Mouse (Mus musculus) megakaryocyte, embryonic 14.5 days (primary cell): ENCODE data around the gene Hoxc6. TPM values are rescaled to one million over a fixed set of nuclear protein-coding genes. Genes with fewer than 3 reads are reported as not detected.

Experiments
- H3K27me3 ChIP-seq: replicated peaks from 2 replicates; pipeline ENCODE3; 2012; ENCODE audit warnings: inconsistent platforms
- H3K36me3 ChIP-seq: replicated peaks from 2 replicates; pipeline ENCODE3; 2012; ENCODE audit warnings: low read length, inconsistent platforms, mixed read lengths
- H3K4me1 ChIP-seq: 2 replicates; pipeline ENCODE4 v1.6.1; 2012; ENCODE audit warnings: inconsistent platforms
- H3K4me3 ChIP-seq: replicated peaks from 2 replicates; pipeline ENCODE3; 2012; ENCODE audit warnings: moderate library complexity, mild to moderate bottlenecking, inconsistent platforms
- H3K9me3 ChIP-seq: 2 replicates; pipeline ENCODE4 v1.6.1; 2012; ENCODE audit warnings: inconsistent platforms
- FLI1 ChIP-seq: IDR thresholded peaks from 2 replicates; pipeline ENCODE4 v1.6.1; 2012; ENCODE audit warnings: low read length, inconsistent platforms, mixed read lengths
- GATA1 ChIP-seq: IDR thresholded peaks from 3 replicates; pipeline ENCODE4 v1.6.1; 2012; ENCODE audit warnings: mixed read lengths, low read length, inconsistent platforms, borderline replicate concordance
- polyA plus RNA-seq: library from polyadenylated mRNA; stranded (reverse); fragments of >175 nt; gene quantifications from 2 replicates; pipeline ENCODE4 v1.2.3, GENCODE M21; 2012; ENCODE audit warnings: low replicate concordance; ENCODE audit not compliant: insufficient read depth

Gene Hoxc6
- polyA plus RNA-seq, 1 experiment: not detected

GRCm38 (mm10) chr15:102987124-102987833 is 10.8 kb upstream of the Hoxc6 start:
- H3K4me3 ChIP-seq: peak overlapping the region; percentile 42
- peaks cover 16% of the 10 kb centered on the region for H3K4me1 ChIP-seq
- H3K36me3 ChIP-seq: no peaks in the 10 kb centered on the region
- no peaks in the 10 kb centered on the region for H3K9me3 ChIP-seq
- peaks cover 96% of the 10 kb centered on the region for H3K27me3 ChIP-seq
- TF ChIP-seq GATA1 (no peak), FLI1 (no peak)

DNA sequence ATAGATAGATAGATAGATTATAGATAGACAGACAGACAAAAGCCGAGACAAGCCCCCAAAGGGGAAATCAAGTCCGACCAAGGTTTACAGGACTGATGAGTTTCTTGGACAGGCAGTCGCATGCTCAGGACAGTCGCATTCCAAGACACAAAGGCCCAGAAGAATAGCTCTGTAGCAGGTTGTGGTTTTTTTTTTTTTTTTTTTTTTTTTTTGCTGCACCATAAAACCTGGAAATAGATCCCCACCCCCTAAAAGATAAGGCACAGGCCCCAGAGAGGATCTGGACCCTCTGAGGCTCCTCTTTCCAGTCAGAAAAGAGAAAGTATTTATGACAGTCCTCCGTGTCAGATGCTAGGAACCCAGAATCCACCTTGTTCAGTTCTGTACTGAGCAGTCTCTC is 10.0 kb upstream of the Hoxc6 start:
- H3K27me3 ChIP-seq: peaks cover 97% of the 10 kb centered on the region
- no peaks in the 10 kb centered on the region for H3K36me3 ChIP-seq
- no peak overlapping the region for H3K4me3 ChIP-seq
- H3K4me1 ChIP-seq: peaks cover 17% of the 10 kb centered on the region
- TF ChIP-seq FLI1 (no peak), GATA1 (no peak)
- no peaks in the 10 kb centered on the region for H3K9me3 ChIP-seq

GRCm38 (mm10) chr15:102990461-102991397 is 7.3 kb upstream of the Hoxc6 start, which contains the start of gene Hoxc8:
Gene Hoxc8 (plus strand): TSS chr15:102990607.
- TF ChIP-seq FLI1 (no peak), GATA1 (no peak)
- Histone ChIP-seq H3K36me3 (no peaks in the 10 kb centered on the region), H3K9me3 (no peaks in the 10 kb centered on the region), H3K4me3 (no peak within 1 kb of the TSS), H3K4me1 (peaks cover 17% of the 10 kb centered on the region), H3K27me3 (peaks cover 97% of the 10 kb centered on the region)

- no peak overlapping the region for H3K4me3 ChIP-seq
- TF ChIP-seq GATA1: no peak
- no peak for TF ChIP-seq FLI1
- H3K4me1 ChIP-seq: peaks cover 17% of the 10 kb centered on the region
- no peaks in the 10 kb centered on the region for H3K36me3 ChIP-seq
- H3K9me3 ChIP-seq: no peaks in the 10 kb centered on the region
- peaks cover 97% of the 10 kb centered on the region for H3K27me3 ChIP-seq
Measured at GRCm38 (mm10) chr15:102991782-102992181, 6.3 kb upstream of the Hoxc6 start.

GRCm38 (mm10) chr15:102992206-102992605 is 5.9 kb upstream of the Hoxc6 start:
- TF ChIP-seq FLI1 (no peak), GATA1 (no peak)
- H3K4me1 ChIP-seq: peaks cover 15% of the 10 kb centered on the region
- no peak overlapping the region for H3K4me3 ChIP-seq
- no peaks in the 10 kb centered on the region for H3K9me3 ChIP-seq
- H3K36me3 ChIP-seq: no peaks in the 10 kb centered on the region
- H3K27me3 ChIP-seq: peaks cover 97% of the 10 kb centered on the region

DNA sequence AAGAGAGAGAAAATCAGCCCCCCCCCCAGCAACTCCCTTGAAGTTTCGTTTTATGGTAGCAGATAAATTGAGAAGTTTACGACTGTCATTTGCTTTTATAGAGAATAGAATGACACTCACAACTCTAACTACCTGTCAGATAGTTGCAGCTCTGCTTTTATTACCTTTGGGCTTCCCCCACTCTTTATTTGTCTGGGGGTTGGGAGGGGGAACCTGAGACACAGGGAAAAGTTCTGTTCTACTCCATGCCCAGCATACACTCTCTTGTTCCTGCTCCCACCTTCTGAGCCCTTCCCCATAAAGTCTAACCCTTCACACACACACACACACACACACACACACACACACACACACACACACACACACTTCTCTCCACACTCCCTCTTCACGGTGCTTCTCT is 5.2 kb upstream of the Hoxc6 start:
- no peaks in the 10 kb centered on the region for H3K36me3 ChIP-seq
- peaks cover 10% of the 10 kb centered on the region for H3K4me1 ChIP-seq
- TF ChIP-seq FLI1 (no peak), GATA1 (no peak)
- no peak overlapping the region for H3K4me3 ChIP-seq
- H3K27me3 ChIP-seq: peaks cover 97% of the 10 kb centered on the region
- no peaks in the 10 kb centered on the region for H3K9me3 ChIP-seq

GRCm38 (mm10) chr15:102996548-102996947 is 1.5 kb upstream of the Hoxc6 start:
- H3K27me3 ChIP-seq: peaks cover 98% of the 10 kb centered on the region
- H3K4me3 ChIP-seq: no peak overlapping the region
- H3K9me3 ChIP-seq: no peaks in the 10 kb centered on the region
- H3K36me3 ChIP-seq: no peaks in the 10 kb centered on the region
- H3K4me1 ChIP-seq: peaks cover 28% of the 10 kb centered on the region
- TF ChIP-seq FLI1 (no peak), GATA1 (no peak)

GRCm38 (mm10) chr15:102997431-102997830 is 626 bp upstream of the Hoxc6 start:
- Histone ChIP-seq H3K4me3 (no peak overlapping the region), H3K4me1 (peaks cover 24% of the 10 kb centered on the region), H3K9me3 (no peaks in the 10 kb centered on the region), H3K36me3 (no peaks in the 10 kb centered on the region), H3K27me3 (peaks cover 98% of the 10 kb centered on the region)
- no peak for TF ChIP-seq FLI1
- TF ChIP-seq GATA1: no peak

GRCm38 (mm10) chr15:102998608-102999182 is 638 bp downstream of the Hoxc6 start:
- Histone ChIP-seq H3K4me1 (peaks cover 28% of the 10 kb centered on the region), H3K27me3 (peaks cover 99% of the 10 kb centered on the region), H3K9me3 (no peaks in the 10 kb centered on the region; the same call in 1 of the 2 replicates)

More at GRCm38 (mm10) chr15:102998608-102999182, 638 bp downstream of the Hoxc6 start:
- H3K4me3 ChIP-seq: peak overlapping the region; percentile 87
- H3K36me3 ChIP-seq: no peaks in the 10 kb centered on the region
- TF ChIP-seq GATA1 (no peak), FLI1 (no peak)
